Mouse (Mus musculus): ENCODE results near the gene Fhl3. TPM values are rescaled to one million over a fixed set of nuclear protein-coding genes. Genes with fewer than 3 reads are reported as not detected.
A peak's percentile ranks its signal among the peaks of the same experiment; 100 is the strongest.
"Not testable (repeated sequence)": the region's sequence is repeated elsewhere in the genome, so short reads cannot be mapped to it uniquely, and the experiment has no call there.

Gene Fhl3
- total and polyA plus RNA-seq, 2 experiments from 2014 or later, result 1.4 to 3.0 TPM

- Histone ChIP-seq H3K9ac (peak overlapping the region; percentile 41), H3K27me3 (ENCODE audit: insufficient read depth, low read length) (no peaks in the 10 kb centered on the region), H3K4me1 (ENCODE audit: insufficient read depth) (0 out of 2 replicates have a peak, but pooled peaks cover 9% of the 10 kb centered on the region), H3K9me3 (ENCODE audit: low read length) (no peaks in the 10 kb centered on the region), H3K27ac (ENCODE audit: low read depth, low read length) (peak overlapping the region; percentile 21; the same call in 1 of the 2 replicates), H3K4me2 (ENCODE audit: low read depth) (peak overlapping the region; percentile 50), H3K4me3 (ENCODE audit: low read depth, low read length) (peak overlapping the region; percentile 26), H3K36me3 (ENCODE audit: insufficient read depth) (no peaks in the 10 kb centered on the region)
- DNase-seq (peak; percentile 59), ATAC-seq (peak; percentile 59)
- TF ChIP-seq CTCF (IDR thresholded peaks at IDR 0.05; ENCODE audit: low read depth), result no peak
- 3% methylated on average over 41 of the region's 41 CpGs for WGBS
Measured at GRCm38 (mm10) chr4:124708518-124709477, 8.3 kb downstream of the Fhl3 start.

- Histone ChIP-seq H3K9ac (no peak overlapping the region), H3K4me3 (ENCODE audit: low read depth, low read length) (no peak overlapping the region), H3K4me1 (ENCODE audit: insufficient read depth) (0 out of 2 replicates have a peak, but pooled peaks cover 9% of the 10 kb centered on the region), H3K9me3 (ENCODE audit: low read length) (no peaks in the 10 kb centered on the region), H3K4me2 (ENCODE audit: low read depth) (peak overlapping the region; percentile 23; the same call in 1 of the 2 replicates), H3K27me3 (ENCODE audit: insufficient read depth, low read length) (no peaks in the 10 kb centered on the region), H3K27ac (ENCODE audit: low read depth, low read length) (no peak overlapping the region), H3K36me3 (ENCODE audit: insufficient read depth) (no peaks in the 10 kb centered on the region)
- ATAC-seq (no peak), DNase-seq (no peak)
- WGBS, result 5% methylated on average over 18 of the region's 18 CpGs
- TF ChIP-seq CTCF (IDR thresholded peaks at IDR 0.05; ENCODE audit: low read depth), result no peak
Measured at GRCm38 (mm10) chr4:124709961-124710446, 9.5 kb downstream of the Fhl3 start.

- no peak for ATAC-seq
- peak; percentile 69 for TF ChIP-seq CTCF (IDR thresholded peaks at IDR 0.05; ENCODE audit: low read depth)
- Histone ChIP-seq H3K36me3 (ENCODE audit: insufficient read depth) (peaks cover 2% of the 10 kb centered on the region; the same call in 1 of the 2 replicates), H3K4me1 (ENCODE audit: insufficient read depth) (peaks cover 16% of the 10 kb centered on the region; the same call in 1 of the 2 replicates), H3K4me2 (ENCODE audit: low read depth) (no peak overlapping the region), H3K27ac (ENCODE audit: low read depth, low read length) (no peak overlapping the region), H3K9me3 (ENCODE audit: low read length) (no peaks in the 10 kb centered on the region), H3K27me3 (ENCODE audit: insufficient read depth, low read length) (no peaks in the 10 kb centered on the region), H3K4me3 (ENCODE audit: low read depth, low read length) (no peak overlapping the region), H3K9ac (no peak overlapping the region)
- 8% methylated on average over 5 of the region's 5 CpGs for WGBS
- peak; percentile 55 for DNase-seq
Measured at GRCm38 (mm10) chr4:124710776-124711291, 10.3 kb downstream of the Fhl3 start.

GRCm38 (mm10) chr4:124712618-124713017 lies 12.1 kb downstream of the Fhl3 start:
- no peaks in the 10 kb centered on the region for H3K9me3 ChIP-seq (ENCODE audit: low read length)
- no peak for TF ChIP-seq CTCF (IDR thresholded peaks at IDR 0.05; ENCODE audit: low read depth)
- no peak overlapping the region for H3K27ac ChIP-seq (ENCODE audit: low read depth, low read length)
- H3K4me2 ChIP-seq (ENCODE audit: low read depth), result no peak overlapping the region
- no peak overlapping the region for H3K4me3 ChIP-seq (ENCODE audit: low read depth, low read length)
- H3K27me3 ChIP-seq (ENCODE audit: insufficient read depth, low read length), result no peaks in the 10 kb centered on the region
- peaks cover 16% of the 10 kb centered on the region; the same call in 1 of the 2 replicates for H3K4me1 ChIP-seq (ENCODE audit: insufficient read depth)
- no peak for ATAC-seq
- WGBS, result 80% methylated on average over 6 of the region's 6 CpGs
- H3K9ac ChIP-seq, result no peak overlapping the region
- peaks cover 11% of the 10 kb centered on the region for H3K36me3 ChIP-seq (ENCODE audit: insufficient read depth)
- DNase-seq, result no peak

GRCm38 (mm10) chr4:124713850-124714249 lies 13.3 kb downstream of the Fhl3 start:
- not testable (repeated sequence) for H3K27me3 ChIP-seq (ENCODE audit: insufficient read depth, low read length); H3K27ac ChIP-seq (ENCODE audit: low read depth, low read length); DNase-seq; H3K9ac ChIP-seq; H3K4me3 ChIP-seq (ENCODE audit: low read depth, low read length); ATAC-seq; H3K4me2 ChIP-seq (ENCODE audit: low read depth); H3K9me3 ChIP-seq (ENCODE audit: low read length)
- Histone ChIP-seq H3K36me3 (ENCODE audit: insufficient read depth) (peaks cover 23% of the 10 kb centered on the region), H3K4me1 (ENCODE audit: insufficient read depth) (peaks cover 15% of the 10 kb centered on the region; the same call in 1 of the 2 replicates)
- 73% methylated on average over 5 of the region's 5 CpGs for WGBS

- peak within 1 kb of the TSS; percentile 75 for H3K27ac ChIP-seq (ENCODE audit: low read depth, low read length)
- 2% methylated on average over 57 of the region's 57 CpGs for WGBS
- peak; percentile 99 for ATAC-seq
- peak; percentile 91 for TF ChIP-seq CTCF (IDR thresholded peaks at IDR 0.05; ENCODE audit: low read depth)
- DNase-seq, result peak; percentile 97
- H3K4me3 ChIP-seq (ENCODE audit: low read depth, low read length), result peak within 1 kb of the TSS; percentile 54
- H3K4me2 ChIP-seq (ENCODE audit: low read depth), result peak within 1 kb of the TSS; percentile 90
- H3K4me1 ChIP-seq (ENCODE audit: insufficient read depth), result peaks cover 9% of the 10 kb centered on the region; the same call in 1 of the 2 replicates
- no peaks in the 10 kb centered on the region for H3K27me3 ChIP-seq (ENCODE audit: insufficient read depth, low read length)
- peak within 1 kb of the TSS; percentile 63 for H3K9ac ChIP-seq
- no peaks in the 10 kb centered on the region for H3K9me3 ChIP-seq (ENCODE audit: low read length)
- peaks cover 33% of the 10 kb centered on the region for H3K36me3 ChIP-seq (ENCODE audit: insufficient read depth)
Measured at GRCm38 (mm10) chr4:124714545-124715481, 14.3 kb downstream of the Fhl3 start, which contains the start of gene Sf3a3. Sf3a3 (plus strand) TSS chr4:124714776.
